Mouse (Mus musculus): ENCODE data around the gene Pip5k1c. TPM values are rescaled to one million over a fixed set of nuclear protein-coding genes. Genes with fewer than 3 reads are reported as not detected.

Pip5k1c gene
- polyA plus RNA-seq, 2 experiments, result 53.0 to 70.4 TPM

- no peak for TF ChIP-seq POLR2A (IDR thresholded peaks at IDR 0.05; ENCODE audit: borderline replicate concordance, extremely low read depth, insufficient read depth, insufficient read length)
- Histone ChIP-seq H3K9ac (ENCODE audit: low read depth, low read length, severe bottlenecking) (no peak overlapping the region), H3K27me3 (ENCODE audit: control insufficient read depth, insufficient read depth, low read length) (peaks cover 33% of the 10 kb centered on the region), H3K9me3 (ENCODE audit: control insufficient read depth, low read length) (no peaks in the 10 kb centered on the region), H3K27ac (replicated peaks; ENCODE audit: low read depth, low read length) (no peak overlapping the region), H3K4me3 (replicated peaks; ENCODE audit: low read length) (no peak overlapping the region), H3K36me3 (ENCODE audit: control insufficient read depth, insufficient read depth, low read length) (no peaks in the 10 kb centered on the region), H3K4me1 (ENCODE audit: control insufficient read depth, insufficient read depth, low read length) (peaks cover 7% of the 10 kb centered on the region), H3K4me2 (replicated peaks; ENCODE audit: low read depth, low read length, severe bottlenecking) (no peak overlapping the region)
- ATAC-seq (ENCODE audit: low FRiP score, low read depth) (no peak), DNase-seq (ENCODE audit: low spot score) (no peak)
- 36% methylated on average over 6 of the region's 6 CpGs for WGBS
Measured at GRCm38 (mm10) chr10:81284189-81284588, 8.6 kb upstream of the Pip5k1c start.

GRCm38 (mm10) chr10:81284719-81285118 is 8.0 kb upstream of the Pip5k1c start:
- peak overlapping the region; percentile 41; the same call in 1 of the 2 replicates for H3K4me3 ChIP-seq (replicated peaks; ENCODE audit: low read length)
- H3K9me3 ChIP-seq (ENCODE audit: control insufficient read depth, low read length), result no peaks in the 10 kb centered on the region
- peaks cover 7% of the 10 kb centered on the region for H3K4me1 ChIP-seq (ENCODE audit: control insufficient read depth, insufficient read depth, low read length)
- 11% methylated on average over 16 of the region's 17 CpGs for WGBS
- no peak overlapping the region for H3K27ac ChIP-seq (replicated peaks; ENCODE audit: low read depth, low read length)
- H3K36me3 ChIP-seq (ENCODE audit: control insufficient read depth, insufficient read depth, low read length), result no peaks in the 10 kb centered on the region
- H3K4me2 ChIP-seq (replicated peaks; ENCODE audit: low read depth, low read length, severe bottlenecking), result peak overlapping the region; percentile 66; the same call in 1 of the 2 replicates
- no peak for DNase-seq (ENCODE audit: low spot score)
- ATAC-seq (ENCODE audit: low FRiP score, low read depth), result no peak
- H3K27me3 ChIP-seq (ENCODE audit: control insufficient read depth, insufficient read depth, low read length), result peaks cover 33% of the 10 kb centered on the region
- TF ChIP-seq POLR2A (IDR thresholded peaks at IDR 0.05; ENCODE audit: borderline replicate concordance, extremely low read depth, insufficient read depth, insufficient read length), result no peak
- H3K9ac ChIP-seq (ENCODE audit: low read depth, low read length, severe bottlenecking), result no peak overlapping the region

GRCm38 (mm10) chr10:81285694-81286450 is 6.9 kb upstream of the Pip5k1c start:
- H3K9ac ChIP-seq (ENCODE audit: low read depth, low read length, severe bottlenecking), result peak overlapping the region; percentile 38; the same call in 1 of the 2 replicates
- H3K4me1 ChIP-seq (ENCODE audit: control insufficient read depth, insufficient read depth, low read length), result peaks cover 7% of the 10 kb centered on the region
- peak overlapping the region; percentile 66 for H3K4me2 ChIP-seq (replicated peaks; ENCODE audit: low read depth, low read length, severe bottlenecking)
- DNase-seq (ENCODE audit: low spot score) (peak; percentile 88), ATAC-seq (ENCODE audit: low FRiP score, low read depth) (peak; percentile 84)
- H3K9me3 ChIP-seq (ENCODE audit: control insufficient read depth, low read length), result no peaks in the 10 kb centered on the region
- no peaks in the 10 kb centered on the region for H3K36me3 ChIP-seq (ENCODE audit: control insufficient read depth, insufficient read depth, low read length)
- TF ChIP-seq POLR2A (IDR thresholded peaks at IDR 0.05; ENCODE audit: borderline replicate concordance, extremely low read depth, insufficient read depth, insufficient read length), result no peak
- peaks cover 39% of the 10 kb centered on the region for H3K27me3 ChIP-seq (ENCODE audit: control insufficient read depth, insufficient read depth, low read length)
- WGBS, result 2% methylated on average over 50 of the region's 54 CpGs
- peak overlapping the region; percentile 41 for H3K4me3 ChIP-seq (replicated peaks; ENCODE audit: low read length)
- no peak overlapping the region for H3K27ac ChIP-seq (replicated peaks; ENCODE audit: low read depth, low read length)

- H3K4me3 ChIP-seq (replicated peaks; ENCODE audit: low read length), result no peak overlapping the region
- no peak for ATAC-seq (ENCODE audit: low FRiP score, low read depth)
- H3K27ac ChIP-seq (replicated peaks; ENCODE audit: low read depth, low read length), result no peak overlapping the region
- H3K27me3 ChIP-seq (ENCODE audit: control insufficient read depth, insufficient read depth, low read length), result peaks cover 39% of the 10 kb centered on the region
- 40% methylated on average over 6 of the region's 6 CpGs for WGBS
- H3K36me3 ChIP-seq (ENCODE audit: control insufficient read depth, insufficient read depth, low read length), result no peaks in the 10 kb centered on the region
- TF ChIP-seq POLR2A (IDR thresholded peaks at IDR 0.05; ENCODE audit: borderline replicate concordance, extremely low read depth, insufficient read depth, insufficient read length), result no peak
- no peak overlapping the region for H3K9ac ChIP-seq (ENCODE audit: low read depth, low read length, severe bottlenecking)
- H3K4me1 ChIP-seq (ENCODE audit: control insufficient read depth, insufficient read depth, low read length), result peaks cover 7% of the 10 kb centered on the region
- H3K4me2 ChIP-seq (replicated peaks; ENCODE audit: low read depth, low read length, severe bottlenecking), result 0 out of 2 replicates have a peak overlapping the region, but pooled peaks have one; percentile 66
- no peaks in the 10 kb centered on the region for H3K9me3 ChIP-seq (ENCODE audit: control insufficient read depth, low read length)
- DNase-seq (ENCODE audit: low spot score), result no peak
Measured at GRCm38 (mm10) chr10:81286586-81286985, 6.2 kb upstream of the Pip5k1c start.

- TF ChIP-seq POLR2A (IDR thresholded peaks at IDR 0.05; ENCODE audit: borderline replicate concordance, extremely low read depth, insufficient read depth, insufficient read length), result no peak
- H3K4me2 ChIP-seq (replicated peaks; ENCODE audit: low read depth, low read length, severe bottlenecking), result no peak overlapping the region
- no peak overlapping the region for H3K4me3 ChIP-seq (replicated peaks; ENCODE audit: low read length)
- H3K27me3 ChIP-seq (ENCODE audit: control insufficient read depth, insufficient read depth, low read length), result peaks cover 42% of the 10 kb centered on the region
- no peaks in the 10 kb centered on the region for H3K9me3 ChIP-seq (ENCODE audit: control insufficient read depth, low read length)
- H3K9ac ChIP-seq (ENCODE audit: low read depth, low read length, severe bottlenecking), result no peak overlapping the region
- ATAC-seq (ENCODE audit: low FRiP score, low read depth), result no peak
- H3K4me1 ChIP-seq (ENCODE audit: control insufficient read depth, insufficient read depth, low read length), result peaks cover 7% of the 10 kb centered on the region
- H3K27ac ChIP-seq (replicated peaks; ENCODE audit: low read depth, low read length), result no peak overlapping the region
- H3K36me3 ChIP-seq (ENCODE audit: control insufficient read depth, insufficient read depth, low read length), result no peaks in the 10 kb centered on the region
- DNase-seq (ENCODE audit: low spot score), result no peak
- WGBS, result 58% methylated on average over 8 of the region's 8 CpGs
Measured at GRCm38 (mm10) chr10:81287513-81288157, 5.1 kb upstream of the Pip5k1c start.

Measured in limb, embryonic 14.5 days (tissue).